Mouse (Mus musculus): ENCODE results near the gene Cys1. TPM values are rescaled to one million over a fixed set of nuclear protein-coding genes. Genes with fewer than 3 reads are reported as not detected.
"Not testable (repeated sequence)": the region's sequence is repeated elsewhere in the genome, so short reads cannot be mapped to it uniquely, and the experiment has no call there.

Gene Cys1
- polyA plus RNA-seq, 1 experiment from 2014 or later: 6.5 TPM

- WGBS: 9% methylated on average over 6 of the region's 6 CpGs
- Histone ChIP-seq H3K4me2 (replicated peaks) (peak overlapping the region; percentile 97), H3K4me1 (peaks cover 46% of the 10 kb centered on the region)
Measured at GRCm38 (mm10) chr12:24709409-24709808, 27.8 kb upstream of the Cys1 start.

DNA sequence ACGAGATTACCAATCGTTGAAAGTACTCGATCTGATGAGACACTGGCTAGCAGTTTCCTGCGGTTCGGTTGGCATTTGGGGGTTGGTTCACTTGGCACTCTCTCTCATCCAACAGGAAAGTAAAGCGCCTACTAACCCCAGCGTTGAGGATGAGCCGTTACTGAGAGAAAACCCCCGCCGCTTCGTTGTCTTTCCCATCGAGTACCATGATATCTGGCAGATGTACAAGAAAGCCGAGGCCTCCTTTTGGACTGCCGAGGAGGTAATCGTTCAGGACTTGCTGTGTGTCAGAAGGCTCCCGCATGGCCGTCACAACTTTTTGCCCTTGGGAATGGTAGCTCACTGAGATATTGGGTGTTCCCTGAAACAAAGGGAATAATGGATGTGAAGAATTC is 27.2 kb upstream of the Cys1 start:
- Histone ChIP-seq H3K4me2 (replicated peaks) (peak overlapping the region; percentile 97), H3K27ac (replicated peaks) (peak overlapping the region; percentile 83), H3K27me3 (no peaks in the 10 kb centered on the region), H3K9ac (peak overlapping the region; percentile 65), H3K4me1 (peaks cover 46% of the 10 kb centered on the region), H3K4me3 (replicated peaks) (peak overlapping the region; percentile 91), H3K36me3 (peaks cover 11% of the 10 kb centered on the region; the same call in 1 of the 2 replicates), H3K9me3 (replicated peaks) (no peaks in the 10 kb centered on the region)
- WGBS: under 1% methylated on average over 17 of the region's 17 CpGs
- no peak for ATAC-seq (ENCODE audit: insufficient number of reproducible peaks, low FRiP score, low TSS enrichment, low read depth)

More at GRCm38 (mm10) chr12:24709409-24709808, 27.8 kb upstream of the Cys1 start:
- H3K27me3 ChIP-seq: no peaks in the 10 kb centered on the region
- peak overlapping the region; percentile 91 for H3K4me3 ChIP-seq (replicated peaks)
- peak overlapping the region; percentile 83 for H3K27ac ChIP-seq (replicated peaks)
- H3K36me3 ChIP-seq: peaks cover 15% of the 10 kb centered on the region; the same call in 1 of the 2 replicates
- H3K9me3 ChIP-seq (replicated peaks): no peaks in the 10 kb centered on the region
- H3K9ac ChIP-seq: peak overlapping the region; percentile 65; the same call in 1 of the 2 replicates
- no peak for ATAC-seq (ENCODE audit: insufficient number of reproducible peaks, low FRiP score, low TSS enrichment, low read depth)

DNA sequence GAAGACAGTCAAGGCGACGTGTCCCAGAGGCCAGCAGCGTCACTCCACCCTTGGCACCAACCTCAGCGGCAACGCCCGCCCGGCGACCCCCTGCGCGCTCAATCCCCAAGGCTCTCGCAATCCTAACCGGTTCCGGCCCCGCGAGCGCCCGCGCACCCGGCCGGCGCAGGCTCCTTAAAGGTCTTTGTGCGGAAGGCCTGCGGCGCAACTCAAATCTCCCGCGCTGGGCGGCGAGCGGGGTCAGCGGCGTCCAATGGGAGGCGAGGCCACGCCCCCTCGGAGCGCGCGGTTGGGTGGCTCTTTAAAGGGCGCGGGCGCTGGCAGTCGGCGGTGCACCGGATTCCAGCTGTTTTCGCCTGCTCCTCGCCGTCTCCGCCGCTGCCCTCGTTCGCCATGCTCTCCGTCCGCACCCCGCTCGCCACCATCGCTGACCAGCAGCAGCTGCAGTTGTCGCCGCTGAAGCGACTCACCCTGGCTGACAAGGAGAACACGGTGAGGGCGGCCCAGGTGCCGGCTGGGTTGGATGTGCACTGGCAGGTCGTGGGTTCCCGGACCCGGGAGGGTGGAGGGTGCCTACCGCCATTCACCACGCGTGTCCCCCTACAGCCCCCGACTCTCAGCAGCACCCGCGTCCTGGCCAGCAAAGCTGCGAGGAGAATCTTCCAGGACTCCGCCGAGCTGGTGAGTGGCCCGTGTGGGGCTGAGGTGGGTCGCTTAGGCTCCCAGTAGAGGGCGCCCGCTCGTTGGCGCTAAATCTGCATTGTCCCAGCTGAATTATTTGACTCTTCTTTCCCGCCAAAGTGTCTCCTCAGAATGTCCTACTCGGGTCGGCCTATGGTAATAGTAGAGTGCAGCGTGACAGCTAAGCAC is 26.6 kb upstream of the Cys1 start, which contains the start of gene Rrm2:
Gene Rrm2 (plus strand): TSS at position 288 of the 870 bp plus-strand sequence.
- peaks cover 46% of the 10 kb centered on the region for H3K4me1 ChIP-seq
- peak; percentile 91 for ATAC-seq (ENCODE audit: insufficient number of reproducible peaks, low FRiP score, low TSS enrichment, low read depth)

GRCm38 (mm10) chr12:24707480-24707802 is 25.8 kb upstream of the Cys1 start:
- Histone ChIP-seq H3K27me3 (no peaks in the 10 kb centered on the region), H3K36me3 (peaks cover 7% of the 10 kb centered on the region; the same call in 1 of the 2 replicates), H3K9me3 (replicated peaks) (no peaks in the 10 kb centered on the region), H3K27ac (replicated peaks) (no peak overlapping the region), H3K4me3 (replicated peaks) (peak overlapping the region; percentile 91), H3K9ac (peak overlapping the region; percentile 13; the same call in 1 of the 2 replicates), H3K4me1 (peaks cover 46% of the 10 kb centered on the region), H3K4me2 (replicated peaks) (peak overlapping the region; percentile 97)
- WGBS: under 1% methylated on average over 9 of the region's 9 CpGs
- ATAC-seq (ENCODE audit: insufficient number of reproducible peaks, low FRiP score, low TSS enrichment, low read depth): no peak

More for the DNA sequence above, 26.6 kb upstream of the Cys1 start, which contains the start of gene Rrm2:
- WGBS: under 1% methylated on average over 83 of the region's 83 CpGs
- Histone ChIP-seq H3K4me3 (replicated peaks) (peak within 1 kb of the TSS; percentile 91), H3K27ac (replicated peaks) (peak within 1 kb of the TSS; percentile 83), H3K27me3 (no peaks in the 10 kb centered on the region), H3K9me3 (replicated peaks) (no peaks in the 10 kb centered on the region), H3K36me3 (peaks cover 11% of the 10 kb centered on the region; the same call in 1 of the 2 replicates), H3K4me2 (replicated peaks) (peak within 1 kb of the TSS; percentile 97), H3K9ac (peak within 1 kb of the TSS; percentile 65)

DNA sequence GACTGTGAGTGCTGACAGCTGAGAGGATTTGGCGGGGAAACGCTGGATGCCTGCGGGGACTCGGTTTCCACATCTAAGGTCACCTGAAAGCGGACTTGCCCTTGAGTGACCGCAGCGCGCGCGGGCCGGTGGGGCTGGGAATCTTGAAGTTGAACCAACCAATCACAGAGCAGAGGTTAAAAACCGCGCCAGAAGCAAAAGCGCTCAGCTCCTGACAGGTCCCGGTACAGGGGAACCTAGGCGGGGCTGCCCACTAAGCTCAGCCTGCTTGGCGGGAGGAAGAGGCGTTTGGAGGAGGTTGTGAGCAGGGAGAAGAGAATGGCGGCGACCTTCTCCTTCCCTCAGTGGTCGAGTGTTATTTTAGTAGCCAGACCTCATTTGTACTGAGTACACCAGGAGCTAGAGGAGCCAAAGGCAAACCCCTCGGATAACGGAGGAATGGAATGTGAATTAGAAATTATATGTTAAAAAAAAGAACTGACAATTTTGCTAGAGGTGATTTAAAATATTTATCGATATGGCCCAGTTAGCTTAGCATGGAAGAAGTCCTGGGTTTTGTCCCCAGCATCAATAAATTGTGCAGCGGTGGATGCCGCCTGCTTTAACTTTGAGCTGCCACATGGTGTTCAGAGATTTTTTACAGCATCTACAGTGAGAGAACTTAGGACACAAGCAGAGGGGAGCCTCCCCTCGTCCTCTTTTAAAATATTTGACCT is 25.3 kb upstream of the Cys1 start:
- Histone ChIP-seq H3K36me3 (0 out of 2 replicates have a peak, but pooled peaks cover 2% of the 10 kb centered on the region), H3K9me3 (replicated peaks) (no peaks in the 10 kb centered on the region), H3K27ac (replicated peaks) (no peak overlapping the region), H3K27me3 (no peaks in the 10 kb centered on the region), H3K4me2 (replicated peaks) (peak overlapping the region; percentile 97), H3K4me1 (peaks cover 46% of the 10 kb centered on the region), H3K4me3 (replicated peaks) (peak overlapping the region; percentile 91), H3K9ac (no peak overlapping the region)
- WGBS: under 1% methylated on average over 27 of the region's 27 CpGs
- no peak for ATAC-seq (ENCODE audit: insufficient number of reproducible peaks, low FRiP score, low TSS enrichment, low read depth)

DNA sequence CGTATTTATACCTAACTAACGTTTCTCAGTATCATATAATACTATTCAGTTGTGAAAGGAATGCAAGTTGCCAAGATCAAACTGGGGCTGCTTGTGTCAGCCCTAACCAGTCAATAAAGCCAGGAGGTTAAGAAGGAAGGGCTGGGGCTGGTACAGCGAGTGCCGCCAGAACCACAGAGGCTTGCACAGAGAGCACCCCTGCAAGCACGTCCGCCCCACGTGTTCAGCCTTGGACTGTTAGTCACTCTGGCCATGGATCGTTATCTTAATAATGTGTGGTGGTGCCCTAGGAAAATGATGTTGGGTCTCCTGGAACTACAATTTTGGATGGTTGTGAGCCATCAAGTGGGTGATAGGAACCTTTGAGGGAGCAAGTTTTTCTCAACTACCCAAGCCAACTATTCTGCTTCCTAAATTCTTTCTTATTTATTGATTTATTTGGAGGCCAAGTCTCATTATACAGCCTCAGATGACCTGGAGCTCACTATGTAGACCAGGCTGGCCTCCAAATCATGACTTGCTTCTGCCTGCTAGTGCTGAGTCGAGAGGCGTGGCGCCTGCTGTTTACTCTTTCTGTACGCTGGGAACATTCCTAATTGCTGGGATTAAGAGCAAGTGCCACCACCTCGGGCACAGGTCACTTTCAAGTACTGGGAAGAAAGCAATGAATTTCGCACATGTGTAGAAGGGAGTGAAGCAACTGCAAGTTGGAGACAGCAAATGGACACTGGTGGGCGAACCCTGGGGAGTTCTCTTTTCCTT is 24.1 kb upstream of the Cys1 start:
- Histone ChIP-seq H3K4me1 (peaks cover 35% of the 10 kb centered on the region), H3K36me3 (no peaks in the 10 kb centered on the region), H3K27ac (replicated peaks) (no peak overlapping the region), H3K4me2 (replicated peaks) (no peak overlapping the region), H3K9ac (no peak overlapping the region), H3K27me3 (no peaks in the 10 kb centered on the region), H3K4me3 (replicated peaks) (no peak overlapping the region), H3K9me3 (replicated peaks) (no peaks in the 10 kb centered on the region)
- ATAC-seq (ENCODE audit: insufficient number of reproducible peaks, low FRiP score, low TSS enrichment, low read depth): no peak
- 81% methylated on average over 15 of the region's 15 CpGs for WGBS

DNA sequence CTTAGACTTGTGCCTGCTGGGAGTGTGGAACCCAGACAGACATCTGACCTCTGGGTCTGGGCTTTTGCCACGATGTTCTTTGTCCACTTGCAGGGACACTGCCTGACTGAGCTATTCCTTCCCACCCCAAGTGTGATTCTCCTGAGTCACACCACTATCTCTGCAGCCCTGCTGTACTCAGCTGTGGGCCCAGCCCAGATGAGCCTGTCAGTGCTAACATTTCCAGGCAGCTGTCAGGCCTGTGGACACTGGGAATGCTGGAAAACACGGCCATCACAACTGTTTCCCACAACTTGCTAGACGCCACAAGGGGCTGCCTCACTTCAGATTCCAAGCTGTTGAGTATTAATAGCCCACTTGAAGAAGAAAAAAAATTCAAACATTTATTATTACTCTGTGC is 21.4 kb upstream of the Cys1 start:
- 74% methylated on average over 3 of the region's 3 CpGs for WGBS

GRCm38 (mm10) chr12:24701621-24702020 is 20.0 kb upstream of the Cys1 start:
- H3K4me2 ChIP-seq (replicated peaks); H3K9me3 ChIP-seq (replicated peaks); ATAC-seq (ENCODE audit: insufficient number of reproducible peaks, low FRiP score, low TSS enrichment, low read depth); H3K36me3 ChIP-seq; H3K4me1 ChIP-seq; H3K27me3 ChIP-seq; H3K4me3 ChIP-seq (replicated peaks); H3K27ac ChIP-seq (replicated peaks); H3K9ac ChIP-seq: not testable (repeated sequence)
- 89% methylated on average over 9 of the region's 9 CpGs for WGBS

More for the DNA sequence above, 21.4 kb upstream of the Cys1 start:
- Histone ChIP-seq H3K9ac (no peak overlapping the region; the same call in 1 of the 2 replicates), H3K4me2 (replicated peaks) (no peak overlapping the region), H3K9me3 (replicated peaks) (no peaks in the 10 kb centered on the region), H3K27ac (replicated peaks) (no peak overlapping the region), H3K27me3 (no peaks in the 10 kb centered on the region), H3K36me3 (no peaks in the 10 kb centered on the region), H3K4me3 (replicated peaks) (no peak overlapping the region), H3K4me1 (peaks cover 17% of the 10 kb centered on the region)
- no peak for ATAC-seq (ENCODE audit: insufficient number of reproducible peaks, low FRiP score, low TSS enrichment, low read depth)

- Histone ChIP-seq H3K9me3 (replicated peaks) (no peaks in the 10 kb centered on the region), H3K9ac (no peak overlapping the region), H3K27me3 (no peaks in the 10 kb centered on the region), H3K27ac (replicated peaks) (no peak overlapping the region), H3K36me3 (no peaks in the 10 kb centered on the region), H3K4me2 (replicated peaks) (no peak overlapping the region), H3K4me1 (no peaks in the 10 kb centered on the region), H3K4me3 (replicated peaks) (no peak overlapping the region)
- WGBS: 63% methylated on average over 10 of the region's 10 CpGs
- ATAC-seq (ENCODE audit: insufficient number of reproducible peaks, low FRiP score, low TSS enrichment, low read depth): no peak
Measured at GRCm38 (mm10) chr12:24699578-24699977, 18.0 kb upstream of the Cys1 start.

- WGBS: 59% methylated on average over 3 of the region's 3 CpGs
- H3K4me1 ChIP-seq: no peaks in the 10 kb centered on the region
- H3K4me3 ChIP-seq (replicated peaks): no peak overlapping the region
- ATAC-seq (ENCODE audit: insufficient number of reproducible peaks, low FRiP score, low TSS enrichment, low read depth): no peak
- no peaks in the 10 kb centered on the region for H3K27me3 ChIP-seq
- no peaks in the 10 kb centered on the region for H3K36me3 ChIP-seq
- H3K4me2 ChIP-seq (replicated peaks): no peak overlapping the region
- no peaks in the 10 kb centered on the region for H3K9me3 ChIP-seq (replicated peaks)
- H3K9ac ChIP-seq: no peak overlapping the region
- no peak overlapping the region for H3K27ac ChIP-seq (replicated peaks)
Measured at GRCm38 (mm10) chr12:24698514-24698913, 16.9 kb upstream of the Cys1 start.

Data from embryonic facial prominence, embryonic 15.5 days (tissue).